Mouse (Mus musculus) testis, adult 2 months (tissue): Measurements from ENCODE around the gene Grasp.

Source experiments
- CTCF ChIP-seq: fragments of 200-500 bp; IDR thresholded peaks from 2 replicates; pipeline ENCODE4 v1.5.1; 2012; ENCODE audit warnings: low read depth, mild to moderate bottlenecking, inconsistent platforms, low read length, moderate library complexity; ENCODE audit not compliant: control insufficient read depth, insufficient read depth, insufficient replicate concordance
- POLR2A ChIP-seq: fragments of 200-500 bp; IDR thresholded peaks from 2 replicates; pipeline ENCODE4 v1.6.1; 2012; ENCODE audit warnings: low read depth, mild to moderate bottlenecking, inconsistent platforms, low read length, moderate library complexity; ENCODE audit not compliant: control insufficient read depth

GRCm38 (mm10) chr15:101176284-101176680, 47.7 kb upstream of the Grasp start:
- TF ChIP-seq CTCF (no peak), POLR2A (no peak)
